ENCODE assay signal across 20 mouse cellular contexts in genomic region chr14:121383801-121384200, GRCm38 (mm10). TPM values are rescaled to one million over a fixed set of nuclear protein-coding genes. Genes with fewer than 3 reads are reported as not detected.
DNase-seq lines count a peak whose midpoint lies in the region; ATAC-seq lines count a peak whose summit lies in the region.
"Had no signal": no experiment of that assay in that cellular context is flagged by ENCODE, and none has a peak within 500 bp of the region (broad histone marks: within the 10 kb centered on the region; RNA-seq: fewer than 3 reads in every experiment).

No protein-coding gene starts in this region.

- ATAC-seq in hindbrain, embryonic 11.5 days (ENCODE audit: low FRiP score): peak; percentile 25; the same call in 1 of the 2 replicates
- no peak for ATAC-seq in hindbrain, embryonic 13.5 days (ENCODE audit: low FRiP score)
- ATAC-seq in midbrain, embryonic 14.5 days (ENCODE audit: low FRiP score, low TSS enrichment): no peak
- ATAC-seq: intestine, embryonic 16.5 days; liver, embryonic 12.5 days had no signal

- no peaks in the 10 kb centered on the region for H3K27me3 ChIP-seq in hindbrain, embryonic 11.5 days (ENCODE audit: control insufficient read depth, insufficient read depth, low read length)
- H3K27me3 ChIP-seq in hindbrain, embryonic 13.5 days: no peaks in the 10 kb centered on the region
- H3K27me3 ChIP-seq in midbrain, embryonic 14.5 days (ENCODE audit: control insufficient read depth, insufficient read depth, low read length): no peaks in the 10 kb centered on the region
- H3K27me3 ChIP-seq: limb, embryonic 12.5 days; neural tube, embryonic 13.5 days had no signal

- no peaks in the 10 kb centered on the region for H3K36me3 ChIP-seq in hindbrain, embryonic 11.5 days (ENCODE audit: control insufficient read depth, insufficient read depth, low read length)
- no peaks in the 10 kb centered on the region for H3K36me3 ChIP-seq in hindbrain, embryonic 13.5 days
- H3K36me3 ChIP-seq in midbrain, embryonic 14.5 days (ENCODE audit: control insufficient read depth, insufficient read depth, low read length): no peaks in the 10 kb centered on the region
- H3K36me3 ChIP-seq: limb, embryonic 12.5 days; liver, embryonic 12.5 days; neural tube, embryonic 13.5 days had no signal

- no peak overlapping the region for H3K4me2 ChIP-seq in hindbrain, embryonic 11.5 days (replicated peaks; ENCODE audit: low read depth, low read length)
- no peak overlapping the region for H3K4me2 ChIP-seq in hindbrain, embryonic 13.5 days
- H3K4me2 ChIP-seq in midbrain, embryonic 14.5 days (ENCODE audit: low read length): no peak overlapping the region
- H3K4me2 ChIP-seq: heart, embryonic 11.5 days; hindbrain, embryonic 14.5 days; limb, embryonic 12.5 days; liver, embryonic 12.5 days; neural tube, embryonic 13.5 days had no signal

- DNase-seq in hindbrain, embryonic 11.5 days (ENCODE audit: low spot score): peak; percentile 28
- peak; percentile 24 for DNase-seq in Muller cell, postnatal 12 days (ENCODE audit: inconsistent ontology term)
- DNase-seq in embryo, embryonic 11 days: peak; percentile 45
- DNase-seq in midbrain, embryonic 14.5 days: peak; percentile 33
- no peak for DNase-seq in thymus, postnatal 0 days (ENCODE audit: low spot score)
- no peak for DNase-seq in thymus, postnatal 14 days
- DNase-seq: adrenal gland, adult 2 months; cerebellum, adult 8-10 months; heart, postnatal 10 days; lung, adult 2 months; right cerebral cortex, postnatal 14 days; spleen, adult 18-20 months; thymus, adult 18-20 months had no signal

- no peak overlapping the region for H3K9ac ChIP-seq in hindbrain, embryonic 11.5 days (ENCODE audit: low read depth, low read length)
- no peak overlapping the region for H3K9ac ChIP-seq in hindbrain, embryonic 13.5 days
- H3K9ac ChIP-seq in midbrain, embryonic 14.5 days (replicated peaks; ENCODE audit: low read length): no peak overlapping the region
- H3K9ac ChIP-seq: hindbrain, embryonic 14.5 days; limb, embryonic 12.5 days; liver, embryonic 12.5 days; neural tube, embryonic 13.5 days had no signal

- H3K27ac ChIP-seq in hindbrain, embryonic 11.5 days (ENCODE audit: low read depth, low read length): no peak overlapping the region
- no peak overlapping the region for H3K27ac ChIP-seq in hindbrain, embryonic 13.5 days
- H3K27ac ChIP-seq in midbrain, embryonic 14.5 days (replicated peaks; ENCODE audit: low read depth, low read length): no peak overlapping the region
- H3K27ac ChIP-seq: hindbrain, embryonic 14.5 days; limb, embryonic 12.5 days; liver, embryonic 12.5 days; neural tube, embryonic 13.5 days had no signal

- WGBS in hindbrain, embryonic 11.5 days: 40% methylated on average over 3 of the region's 3 CpGs
- 22% methylated on average over 3 of the region's 3 CpGs for WGBS in hindbrain, embryonic 13.5 days
- 21% methylated on average over 3 of the region's 3 CpGs for WGBS in midbrain, embryonic 14.5 days

- H3K4me3 ChIP-seq in hindbrain, embryonic 11.5 days (ENCODE audit: low read depth, low read length): no peak overlapping the region
- H3K4me3 ChIP-seq in hindbrain, embryonic 13.5 days: no peak overlapping the region
- H3K4me3 ChIP-seq in midbrain, embryonic 14.5 days (replicated peaks; ENCODE audit: low read depth, low read length): no peak overlapping the region
- H3K4me3 ChIP-seq: limb, embryonic 12.5 days; liver, embryonic 12.5 days; neural tube, embryonic 13.5 days had no signal

- no peaks in the 10 kb centered on the region for H3K4me1 ChIP-seq in hindbrain, embryonic 11.5 days (replicated peaks; ENCODE audit: control insufficient read depth, insufficient read depth, low read length)
- peaks cover 8% of the 10 kb centered on the region for H3K4me1 ChIP-seq in hindbrain, embryonic 13.5 days (replicated peaks)
- peaks cover 5% of the 10 kb centered on the region; the same call in 1 of the 2 replicates for H3K4me1 ChIP-seq in midbrain, embryonic 14.5 days (ENCODE audit: control insufficient read depth, insufficient read depth, low read length)

- H3K9me3 ChIP-seq in hindbrain, embryonic 11.5 days (ENCODE audit: control insufficient read depth, low read length): no peaks in the 10 kb centered on the region
- H3K9me3 ChIP-seq in hindbrain, embryonic 13.5 days: no peaks in the 10 kb centered on the region
- H3K9me3 ChIP-seq in midbrain, embryonic 14.5 days (ENCODE audit: control insufficient read depth, low read length): no peaks in the 10 kb centered on the region
- H3K9me3 ChIP-seq: limb, embryonic 12.5 days; liver, embryonic 12.5 days; neural tube, embryonic 13.5 days had no signal

RNA-seq across cellular contexts. Expression of gene Stk24, which starts 4.0 kb away (rescaled TPM):
- 33.3 and 37.2 TPM in 2 replicates for polyA plus RNA-seq in hindbrain, embryonic 11.5 days (2014; fragmentation: Nextera tagmentation; extraction: Ambion mirVana)
- polyA plus RNA-seq in hindbrain, embryonic 13.5 days (2015; fragmentation: Nextera tagmentation; extraction: Ambion mirVana): 20.2 TPM in 2 replicates
- polyA plus RNA-seq in midbrain, embryonic 14.5 days (2014; fragmentation: Nextera tagmentation; extraction: Ambion mirVana): 17.2 and 23.3 TPM in 2 replicates
- 54.1 and 57.7 TPM in 2 replicates for polyA plus RNA-seq in thymus, postnatal 0 days (2015; fragmentation: Nextera tagmentation; extraction: Ambion mirVana)

Comparison
In these comparisons a context has a peak if more than half of its experiments do, and no peak if none do; other contexts are left out.
1. DNase-seq: peak in hindbrain, embryonic 11.5 days (single experiment), Muller cell, postnatal 12 days (single experiment), embryo, embryonic 11 days (single experiment) and midbrain, embryonic 14.5 days (single experiment); none in thymus, postnatal 0 days (single experiment) and thymus, postnatal 14 days (single experiment).